In genomic region chr13:29823906-29824305, GRCm38 (mm10) we compare ENCODE assay signal across 10 mouse cellular contexts. TPM values are rescaled to one million over a fixed set of nuclear protein-coding genes. Genes with fewer than 3 reads are reported as not detected.
DNase-seq lines count a peak whose midpoint lies in the region; ATAC-seq and TF ChIP-seq lines count a peak whose summit lies in the region.
"Had no signal": no experiment of that assay in that cellular context is flagged by ENCODE, and none has a peak within 500 bp of the region (broad histone marks: within the 10 kb centered on the region; RNA-seq: fewer than 3 reads in every experiment).

No protein-coding gene starts in this region.

- H3K4me2 ChIP-seq in lung, embryonic 14.5 days = no peak overlapping the region
- H3K4me2 ChIP-seq in embryonic facial prominence, embryonic 14.5 days (ENCODE audit: low read depth, low read length) = no peak overlapping the region
- no peak overlapping the region for H3K4me2 ChIP-seq in neural tube, embryonic 14.5 days (ENCODE audit: low read depth, low read length)
- H3K4me2 ChIP-seq: lung, embryonic 15.5 days had no signal

- no peaks in the 10 kb centered on the region for H3K36me3 ChIP-seq in lung, embryonic 14.5 days (ENCODE audit: insufficient read depth)
- no peaks in the 10 kb centered on the region for H3K36me3 ChIP-seq in embryonic facial prominence, embryonic 14.5 days (ENCODE audit: control insufficient read depth, insufficient read depth, low read length)
- no peaks in the 10 kb centered on the region for H3K36me3 ChIP-seq in neural tube, embryonic 14.5 days (ENCODE audit: control insufficient read depth, insufficient read depth, low read length)
- H3K36me3 ChIP-seq: lung, embryonic 15.5 days had no signal

- ATAC-seq in lung, embryonic 14.5 days (ENCODE audit: insufficient read depth) = no peak
- peak; percentile 72; the same call in 1 of the 2 replicates for ATAC-seq in embryonic facial prominence, embryonic 14.5 days (ENCODE audit: low read depth)
- peak; percentile 96 for ATAC-seq in neural tube, embryonic 14.5 days (ENCODE audit: low read depth)

- no peak for DNase-seq in lung, embryonic 14.5 days
- DNase-seq in lung, postnatal 36 days = no peak
- DNase-seq in embryonic facial prominence, embryonic 14.5 days (ENCODE audit: low spot score) = peak; percentile 31
- DNase-seq in layer of hippocampus, adult 2 months (ENCODE audit: low spot score in 2 of 2) = peak; percentile 33 to 42
- no peak for DNase-seq in ovary, postnatal 36 days (ENCODE audit: low spot score)
- DNase-seq in urinary bladder, postnatal 25 days (ENCODE audit: low spot score) = no peak
- no peak for DNase-seq in lung, adult 18-20 months

- H3K27me3 ChIP-seq in lung, embryonic 14.5 days (ENCODE audit: insufficient read depth, low read length) = no peaks in the 10 kb centered on the region
- no peaks in the 10 kb centered on the region for H3K27me3 ChIP-seq in embryonic facial prominence, embryonic 14.5 days (replicated peaks; ENCODE audit: control insufficient read depth, insufficient read depth, low read length)
- no peaks in the 10 kb centered on the region for H3K27me3 ChIP-seq in neural tube, embryonic 14.5 days (ENCODE audit: control insufficient read depth, insufficient read depth, low read length)
- H3K27me3 ChIP-seq: lung, embryonic 15.5 days had no signal

- no peak overlapping the region for H3K27ac ChIP-seq in lung, embryonic 14.5 days (ENCODE audit: low read depth)
- no peak overlapping the region for H3K27ac ChIP-seq in embryonic facial prominence, embryonic 14.5 days (replicated peaks; ENCODE audit: low read depth, low read length)
- H3K27ac ChIP-seq in layer of hippocampus, adult 2 months = no peak overlapping the region
- H3K27ac ChIP-seq in neural tube, embryonic 14.5 days (ENCODE audit: low read depth, low read length) = no peak overlapping the region; the same call in 1 of the 2 replicates
- H3K27ac ChIP-seq: lung, embryonic 15.5 days had no signal

- peaks cover 9% of the 10 kb centered on the region; the same call in 1 of the 2 replicates for H3K4me1 ChIP-seq in lung, embryonic 14.5 days (ENCODE audit: insufficient read depth)
- H3K4me1 ChIP-seq in embryonic facial prominence, embryonic 14.5 days (ENCODE audit: control insufficient read depth, insufficient read depth, low read length) = peaks cover 2% of the 10 kb centered on the region; the same call in 1 of the 2 replicates
- no peaks in the 10 kb centered on the region for H3K4me1 ChIP-seq in neural tube, embryonic 14.5 days (ENCODE audit: control insufficient read depth, insufficient read depth, low read length)

- peak; percentile 24 for TF ChIP-seq CTCF in lung, embryonic 14.5 days (IDR thresholded peaks at IDR 0.05; ENCODE audit: low read depth)
- TF ChIP-seq CTCF in layer of hippocampus, adult 2 months (conservative IDR thresholded peaks at IDR 0.05) = peak; percentile 74

- H3K9ac ChIP-seq in lung, embryonic 14.5 days = no peak overlapping the region
- H3K9ac ChIP-seq in embryonic facial prominence, embryonic 14.5 days (ENCODE audit: low read depth, low read length) = no peak overlapping the region
- H3K9ac ChIP-seq in neural tube, embryonic 14.5 days (replicated peaks; ENCODE audit: low read depth, low read length) = no peak overlapping the region
- H3K9ac ChIP-seq: lung, embryonic 15.5 days had no signal

- no peak overlapping the region for H3K4me3 ChIP-seq in lung, embryonic 14.5 days (ENCODE audit: low read depth, low read length)
- H3K4me3 ChIP-seq in embryonic facial prominence, embryonic 14.5 days (ENCODE audit: low read depth, low read length) = no peak overlapping the region
- H3K4me3 ChIP-seq in layer of hippocampus, adult 2 months = no peak overlapping the region
- no peak overlapping the region for H3K4me3 ChIP-seq in neural tube, embryonic 14.5 days (ENCODE audit: low read depth, low read length)
- H3K4me3 ChIP-seq: lung, embryonic 15.5 days had no signal

- WGBS in lung, embryonic 14.5 days = 54% methylated on average over 9 of the region's 9 CpGs
- 72% methylated on average over 9 of the region's 9 CpGs for WGBS in embryonic facial prominence, embryonic 14.5 days
- WGBS in neural tube, embryonic 14.5 days = 33% methylated on average over 9 of the region's 9 CpGs

- no peaks in the 10 kb centered on the region for H3K9me3 ChIP-seq in lung, embryonic 14.5 days (ENCODE audit: low read depth, low read length)
- H3K9me3 ChIP-seq in embryonic facial prominence, embryonic 14.5 days (ENCODE audit: control insufficient read depth, low read length) = no peaks in the 10 kb centered on the region
- H3K9me3 ChIP-seq in neural tube, embryonic 14.5 days (ENCODE audit: control insufficient read depth, low read length) = no peaks in the 10 kb centered on the region
- H3K9me3 ChIP-seq: G1E; lung, embryonic 15.5 days had no signal

RNA-seq across cellular contexts. Expression of gene Cdkal1, which starts 31.6 kb away (rescaled TPM):
- polyA plus RNA-seq in lung, embryonic 14.5 days (2014; fragmentation: Nextera tagmentation; extraction: Ambion mirVana) = 35.4 and 38.9 TPM in 2 replicates
- polyA plus RNA-seq in embryonic facial prominence, embryonic 14.5 days (2014; fragmentation: Nextera tagmentation; extraction: Ambion mirVana) = 25.9 and 30.9 TPM in 2 replicates
- total RNA-seq in layer of hippocampus, adult 2 months (2021) = 10 to 100 TPM; 29.9 to 31.7 TPM
- 21.1 and 24.0 TPM in 2 replicates for polyA plus RNA-seq in neural tube, embryonic 14.5 days (2014; fragmentation: Nextera tagmentation; extraction: Ambion mirVana)

Comparison
In these comparisons a context has a peak if more than half of its experiments do, and no peak if none do; other contexts are left out.
1. DNase-seq: peak in embryonic facial prominence, embryonic 14.5 days (single experiment) and layer of hippocampus, adult 2 months (2 of 2); none in lung, embryonic 14.5 days (single experiment), lung, postnatal 36 days (single experiment), ovary, postnatal 36 days (single experiment), urinary bladder, postnatal 25 days (single experiment) and lung, adult 18-20 months (0 of 2).